Mouse (Mus musculus): ENCODE data around the gene Pid1.

DNA sequence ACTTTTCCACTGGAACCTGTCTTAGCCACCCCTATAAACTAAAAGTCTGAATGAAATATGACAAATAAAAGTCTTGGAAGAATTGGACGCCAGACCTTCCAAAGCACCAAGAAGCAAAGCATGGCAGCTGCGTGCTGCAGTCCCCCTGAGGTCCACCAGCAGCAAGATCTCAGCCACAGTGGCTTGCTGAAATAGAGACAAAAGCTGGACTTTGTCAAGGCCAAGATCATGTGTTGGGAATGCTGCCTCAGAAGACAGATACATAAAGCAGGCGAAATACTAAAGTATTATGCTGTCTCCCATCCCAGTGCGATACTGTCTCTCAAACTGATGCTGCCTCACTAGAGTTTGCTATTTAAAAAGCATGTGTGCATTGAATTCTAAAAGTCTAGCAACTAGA, 35.1 kb upstream of the Pid1 start:
- no peak for TF ChIP-seq GATA1 (IDR thresholded peaks at IDR 0.05; ENCODE audit: borderline replicate concordance, low read length)
- no peak for TF ChIP-seq FLI1 (IDR thresholded peaks at IDR 0.05; ENCODE audit: low read length)
